Mouse (Mus musculus): ENCODE data around the gene Lhfpl3. TPM values are rescaled to one million over a fixed set of nuclear protein-coding genes. Genes with fewer than 3 reads are reported as not detected.

The Lhfpl3 gene
- polyA plus RNA-seq, 1 experiment = 0.49 TPM

DNA sequence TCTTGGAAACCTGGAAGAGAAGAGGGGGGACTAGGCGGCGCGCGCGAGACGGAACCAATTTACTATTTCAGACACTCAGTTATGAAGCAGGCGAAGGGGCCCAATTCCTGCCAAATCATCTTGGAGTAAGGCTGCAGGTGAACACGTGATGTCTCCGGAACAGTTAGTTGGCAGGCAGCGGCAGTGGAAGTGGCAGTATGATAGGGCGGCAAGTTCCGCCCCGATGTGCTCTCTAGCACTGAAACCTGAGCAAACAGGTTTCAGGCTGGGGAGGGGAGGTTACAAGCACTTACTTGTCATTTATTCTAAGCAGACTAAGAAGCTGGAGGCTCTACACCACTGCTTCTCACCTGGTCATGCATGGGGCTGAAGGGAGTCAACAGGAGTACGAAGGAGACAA lies 105.7 kb downstream of the Lhfpl3 start:
- H3K4me1 ChIP-seq (ENCODE audit: control insufficient read depth, insufficient read depth, low read length) = no peaks in the 10 kb centered on the region

DNA sequence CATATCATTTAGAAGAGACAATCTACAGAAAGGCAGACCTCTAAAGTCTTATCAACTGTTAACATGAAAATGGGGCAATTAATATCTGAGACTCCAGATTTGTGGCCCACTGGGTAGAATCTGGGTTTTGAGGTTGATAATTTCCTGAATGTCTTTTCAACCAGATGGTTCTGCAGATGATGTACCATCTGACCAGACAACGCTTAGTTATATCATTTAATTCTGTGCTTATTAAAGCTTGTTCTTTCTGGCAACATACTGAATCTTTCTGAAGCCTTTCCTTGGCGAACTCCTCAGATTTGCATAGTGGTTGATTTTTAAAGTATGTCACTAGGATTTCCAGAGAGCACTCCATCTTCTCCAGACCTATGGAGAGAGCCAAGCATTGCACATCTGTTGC lies 107.6 kb downstream of the Lhfpl3 start:
- no peak overlapping the region for H3K4me3 ChIP-seq (ENCODE audit: insufficient read depth, low read length)
- H3K27ac ChIP-seq (ENCODE audit: insufficient read depth, low read length) = no peak overlapping the region
- no peaks in the 10 kb centered on the region for H3K4me1 ChIP-seq (ENCODE audit: control insufficient read depth, insufficient read depth, low read length)
- no peak for TF ChIP-seq POLR2A (IDR thresholded peaks at IDR 0.05; ENCODE audit: low read depth, low read length)
- no peak for TF ChIP-seq CTCF (IDR thresholded peaks at IDR 0.05; ENCODE audit: borderline replicate concordance, insufficient read depth, low read length)

More for the DNA sequence above, 105.7 kb downstream of the Lhfpl3 start:
- Histone ChIP-seq H3K4me3 (ENCODE audit: insufficient read depth, low read length) (no peak overlapping the region), H3K27ac (ENCODE audit: insufficient read depth, low read length) (no peak overlapping the region)
- TF ChIP-seq POLR2A (IDR thresholded peaks at IDR 0.05; ENCODE audit: low read depth, low read length) = no peak
- TF ChIP-seq CTCF (IDR thresholded peaks at IDR 0.05; ENCODE audit: borderline replicate concordance, insufficient read depth, low read length) = no peak

DNA sequence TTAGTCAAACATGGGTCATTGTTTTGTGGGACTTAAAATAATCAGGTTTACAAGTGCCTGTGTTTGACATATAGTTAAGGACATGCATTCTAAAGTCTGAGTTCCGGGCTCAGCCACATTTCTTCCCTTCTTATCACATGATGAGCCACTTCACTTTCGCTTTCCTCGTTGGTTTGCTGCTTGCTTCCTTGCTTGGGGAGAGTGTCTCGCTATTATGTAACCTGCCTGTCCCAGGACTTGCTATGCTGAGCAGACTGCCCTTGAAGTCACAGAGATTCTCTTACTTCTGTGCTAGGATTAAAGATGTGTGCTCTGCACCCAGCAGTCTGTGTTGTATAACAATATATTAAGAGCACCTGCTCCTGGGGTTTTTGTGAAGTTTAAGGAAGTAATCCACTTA lies 110.6 kb downstream of the Lhfpl3 start:
- no peak overlapping the region for H3K27ac ChIP-seq (ENCODE audit: insufficient read depth, low read length)
- H3K4me1 ChIP-seq (ENCODE audit: control insufficient read depth, insufficient read depth, low read length) = no peaks in the 10 kb centered on the region
- TF ChIP-seq POLR2A (IDR thresholded peaks at IDR 0.05; ENCODE audit: low read depth, low read length) = no peak
- no peak for TF ChIP-seq CTCF (IDR thresholded peaks at IDR 0.05; ENCODE audit: borderline replicate concordance, insufficient read depth, low read length)
- H3K4me3 ChIP-seq (ENCODE audit: insufficient read depth, low read length) = no peak overlapping the region

DNA sequence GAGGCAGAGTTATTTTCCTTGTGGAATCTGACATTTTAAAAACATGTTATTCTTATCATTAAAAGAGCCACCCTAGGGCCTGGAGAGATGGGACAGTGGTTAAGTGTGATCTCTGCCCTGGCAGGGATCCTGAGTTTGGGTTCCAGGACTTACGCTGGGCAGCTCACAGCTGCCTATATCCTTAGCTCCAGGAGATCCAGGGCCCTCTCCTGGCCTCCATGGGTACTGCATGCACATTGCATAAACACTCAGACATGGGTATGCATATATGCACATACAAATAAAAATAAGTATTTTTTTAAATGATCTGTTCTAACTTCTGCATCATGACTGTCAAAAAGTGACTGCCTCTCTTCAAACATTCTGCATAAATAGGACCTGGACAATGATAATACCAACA lies 115.5 kb downstream of the Lhfpl3 start:
- H3K27ac ChIP-seq (ENCODE audit: insufficient read depth, low read length) = no peak overlapping the region
- no peaks in the 10 kb centered on the region for H3K4me1 ChIP-seq (ENCODE audit: control insufficient read depth, insufficient read depth, low read length)
- H3K4me3 ChIP-seq (ENCODE audit: insufficient read depth, low read length) = no peak overlapping the region
- TF ChIP-seq POLR2A (IDR thresholded peaks at IDR 0.05; ENCODE audit: low read depth, low read length) (no peak), CTCF (IDR thresholded peaks at IDR 0.05; ENCODE audit: borderline replicate concordance, insufficient read depth, low read length) (no peak)

DNA sequence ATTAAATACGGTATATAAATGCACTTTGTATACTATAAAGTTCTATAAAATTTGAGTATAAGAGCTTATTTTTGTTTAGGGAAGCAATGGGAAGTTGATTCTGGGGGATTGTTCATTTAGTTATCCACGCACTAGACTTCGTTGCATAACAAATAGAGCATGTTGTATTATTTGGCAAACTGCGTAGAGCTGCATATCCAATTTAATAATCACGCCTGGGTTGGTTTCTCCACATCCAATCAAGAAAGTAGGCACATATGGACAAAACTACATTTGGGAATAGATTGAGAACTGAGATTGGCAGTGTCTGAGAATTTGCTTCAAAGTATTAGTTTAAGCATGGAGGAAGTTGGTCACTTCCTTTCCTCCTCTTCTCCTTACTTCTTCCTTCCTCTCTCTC lies 123.2 kb downstream of the Lhfpl3 start:
- TF ChIP-seq POLR2A (IDR thresholded peaks at IDR 0.05; ENCODE audit: low read depth, low read length) (no peak), CTCF (IDR thresholded peaks at IDR 0.05; ENCODE audit: borderline replicate concordance, insufficient read depth, low read length) (no peak)
- Histone ChIP-seq H3K4me1 (ENCODE audit: control insufficient read depth, insufficient read depth, low read length) (no peaks in the 10 kb centered on the region), H3K4me3 (ENCODE audit: insufficient read depth, low read length) (no peak overlapping the region), H3K27ac (ENCODE audit: insufficient read depth, low read length) (no peak overlapping the region)

DNA sequence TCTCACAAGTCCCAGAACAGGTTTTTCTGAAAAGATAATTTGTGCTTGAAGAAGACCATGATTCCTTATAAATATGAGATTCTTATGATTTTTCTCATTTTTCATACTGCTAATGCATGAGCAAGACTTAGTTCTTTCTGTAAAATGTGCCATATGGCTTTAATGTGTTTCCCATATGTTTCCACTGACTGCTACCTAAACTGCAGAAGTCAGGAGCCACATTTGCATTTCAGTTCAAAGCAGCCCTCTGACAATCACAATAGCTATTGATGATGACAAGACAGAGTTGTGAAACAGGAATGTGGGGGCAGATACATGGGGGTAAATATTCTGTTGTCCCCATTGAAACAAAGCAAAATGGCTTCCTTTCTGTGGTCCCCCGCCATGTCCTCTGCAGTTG lies 126.6 kb downstream of the Lhfpl3 start:
- Histone ChIP-seq H3K4me1 (ENCODE audit: control insufficient read depth, insufficient read depth, low read length) (no peaks in the 10 kb centered on the region), H3K27ac (ENCODE audit: insufficient read depth, low read length) (no peak overlapping the region), H3K4me3 (ENCODE audit: insufficient read depth, low read length) (no peak overlapping the region)
- TF ChIP-seq POLR2A (IDR thresholded peaks at IDR 0.05; ENCODE audit: low read depth, low read length) = no peak
- no peak for TF ChIP-seq CTCF (IDR thresholded peaks at IDR 0.05; ENCODE audit: borderline replicate concordance, insufficient read depth, low read length)

DNA sequence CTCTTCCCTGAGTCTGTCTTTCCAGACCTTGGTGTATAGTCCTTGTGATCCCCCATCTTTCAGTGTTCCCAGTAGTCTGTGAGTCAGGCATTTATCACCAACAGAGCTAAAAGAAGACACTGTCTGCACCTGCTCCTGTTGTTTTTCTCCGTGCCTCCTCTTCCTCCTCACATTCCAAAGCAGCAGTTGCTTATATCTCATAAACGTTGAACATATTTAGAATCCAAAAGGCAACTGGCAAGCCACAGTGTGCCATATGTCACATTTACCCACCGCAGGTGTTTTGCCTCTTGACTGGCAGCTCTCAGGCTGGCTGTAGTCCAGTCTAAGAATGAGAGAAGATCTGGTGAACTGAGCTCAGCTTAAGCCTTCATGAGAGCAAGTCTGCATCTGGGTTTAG lies 142.5 kb downstream of the Lhfpl3 start:
- Histone ChIP-seq H3K27ac (ENCODE audit: insufficient read depth, low read length) (no peak overlapping the region), H3K4me3 (ENCODE audit: insufficient read depth, low read length) (no peak overlapping the region), H3K4me1 (ENCODE audit: control insufficient read depth, insufficient read depth, low read length) (no peaks in the 10 kb centered on the region)
- TF ChIP-seq CTCF (IDR thresholded peaks at IDR 0.05; ENCODE audit: borderline replicate concordance, insufficient read depth, low read length) = no peak
- no peak for TF ChIP-seq POLR2A (IDR thresholded peaks at IDR 0.05; ENCODE audit: low read depth, low read length)

DNA sequence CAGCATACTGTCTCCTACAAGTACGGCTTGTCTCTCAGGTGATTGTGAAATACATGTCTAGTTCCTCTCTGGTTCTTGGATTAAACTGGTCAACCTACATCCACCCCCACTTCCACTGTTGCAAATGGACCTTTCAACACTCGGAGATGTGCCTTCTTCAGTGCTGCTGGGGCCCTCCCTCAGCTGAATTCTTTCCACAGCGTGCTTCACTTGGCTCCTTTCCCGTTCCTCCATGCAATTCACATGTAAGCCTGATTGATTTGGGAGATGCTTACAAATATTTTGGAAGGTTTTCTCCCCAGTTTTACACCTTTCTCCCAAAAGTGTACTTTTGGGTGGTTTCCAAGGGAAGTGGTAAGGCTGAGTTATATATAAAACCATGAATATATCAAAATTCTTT lies 143.6 kb downstream of the Lhfpl3 start:
- no peak overlapping the region for H3K27ac ChIP-seq (ENCODE audit: insufficient read depth, low read length)
- H3K4me1 ChIP-seq (ENCODE audit: control insufficient read depth, insufficient read depth, low read length) = no peaks in the 10 kb centered on the region
- TF ChIP-seq CTCF (IDR thresholded peaks at IDR 0.05; ENCODE audit: borderline replicate concordance, insufficient read depth, low read length) = no peak
- TF ChIP-seq POLR2A (IDR thresholded peaks at IDR 0.05; ENCODE audit: low read depth, low read length) = no peak
- no peak overlapping the region for H3K4me3 ChIP-seq (ENCODE audit: insufficient read depth, low read length)

DNA sequence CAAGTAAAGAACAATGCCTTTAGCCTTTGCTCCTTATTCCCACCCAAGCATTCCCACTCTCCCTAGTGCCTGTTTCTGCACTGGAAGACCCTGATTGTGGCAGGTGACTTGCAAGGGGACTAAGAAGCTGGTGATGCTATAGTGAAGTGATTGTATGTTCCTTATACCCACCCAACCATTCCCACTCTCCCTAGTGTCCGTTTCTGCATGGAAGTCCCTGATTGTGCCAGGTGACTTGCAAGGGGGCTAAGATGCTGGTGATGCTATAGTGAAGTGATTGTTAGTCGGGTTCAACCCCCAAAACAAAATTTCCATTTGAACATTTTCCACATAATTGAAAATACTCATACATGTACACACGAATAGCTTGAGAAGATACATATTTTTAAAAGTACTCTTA lies 151.4 kb downstream of the Lhfpl3 start:
- no peak overlapping the region for H3K4me3 ChIP-seq (ENCODE audit: insufficient read depth, low read length)
- TF ChIP-seq POLR2A (IDR thresholded peaks at IDR 0.05; ENCODE audit: low read depth, low read length) (no peak), CTCF (IDR thresholded peaks at IDR 0.05; ENCODE audit: borderline replicate concordance, insufficient read depth, low read length) (no peak)
- H3K4me1 ChIP-seq (ENCODE audit: control insufficient read depth, insufficient read depth, low read length) = no peaks in the 10 kb centered on the region
- no peak overlapping the region for H3K27ac ChIP-seq (ENCODE audit: insufficient read depth, low read length)

DNA sequence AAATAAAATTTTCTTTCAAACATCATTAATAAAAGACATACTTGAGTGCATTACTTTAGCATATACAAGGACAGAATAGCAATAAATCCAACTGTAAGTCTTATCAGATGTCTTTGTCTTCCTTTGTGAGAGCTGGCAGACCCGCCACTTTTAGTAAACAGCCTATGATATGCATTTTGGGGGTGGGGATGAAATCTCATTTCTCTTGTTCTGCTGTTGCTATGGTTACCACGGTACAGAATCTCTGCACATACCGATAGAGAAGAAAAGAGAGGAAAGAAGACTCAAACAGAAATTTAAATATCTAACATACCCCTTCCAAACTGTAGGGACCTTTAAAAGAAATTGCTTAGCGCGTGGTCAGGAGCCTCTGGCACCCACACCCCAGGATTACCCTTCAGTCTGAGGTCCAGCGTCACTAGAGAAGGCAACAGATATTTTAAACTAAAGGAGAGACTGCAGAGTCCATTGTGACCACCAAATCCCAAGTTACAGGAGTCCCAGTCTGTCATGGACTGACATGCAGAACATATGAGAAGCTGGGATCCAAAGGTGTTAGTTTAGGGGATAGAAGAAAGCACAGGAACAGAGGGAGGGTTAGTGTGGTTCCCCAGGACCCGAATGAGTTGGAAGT lies 151.9 kb downstream of the Lhfpl3 start:
- H3K27ac ChIP-seq (ENCODE audit: insufficient read depth, low read length) = no peak overlapping the region
- TF ChIP-seq CTCF (IDR thresholded peaks at IDR 0.05; ENCODE audit: borderline replicate concordance, insufficient read depth, low read length) (no peak), POLR2A (IDR thresholded peaks at IDR 0.05; ENCODE audit: low read depth, low read length) (no peak)
- H3K4me3 ChIP-seq (ENCODE audit: insufficient read depth, low read length) = no peak overlapping the region
- no peaks in the 10 kb centered on the region for H3K4me1 ChIP-seq (ENCODE audit: control insufficient read depth, insufficient read depth, low read length)

All from embryonic fibroblast, embryonic 13.5 days (primary cell).